Mouse (Mus musculus): ENCODE measurements around the gene Galnt18. TPM values are rescaled to one million over a fixed set of nuclear protein-coding genes. Genes with fewer than 3 reads are reported as not detected.

Gene Galnt18
- polyA plus RNA-seq (2014; fragmentation: Illumina TruSeq; extraction: RNeasy Lipid Tissue Mini Kit (QIAGEN cat#74804); ENCODE audit: low read depth, low replicate concordance), result 0.16 TPM

GRCm38 (mm10) chr7:111779504-111780242 is at the start of gene Galnt18:
Galnt18 (minus strand) TSS chr7:111779977.

Other genes with a start within 250 kb of the Galnt18 start
- 58.6 TPM for gene Usp47, start 243.5 kb upstream of the Galnt18 start, polyA plus RNA-seq (2014; fragmentation: Illumina TruSeq; extraction: RNeasy Lipid Tissue Mini Kit (QIAGEN cat#74804); ENCODE audit: low read depth, low replicate concordance)